Mouse (Mus musculus): ENCODE results near the gene Sgo2a.

DNA sequence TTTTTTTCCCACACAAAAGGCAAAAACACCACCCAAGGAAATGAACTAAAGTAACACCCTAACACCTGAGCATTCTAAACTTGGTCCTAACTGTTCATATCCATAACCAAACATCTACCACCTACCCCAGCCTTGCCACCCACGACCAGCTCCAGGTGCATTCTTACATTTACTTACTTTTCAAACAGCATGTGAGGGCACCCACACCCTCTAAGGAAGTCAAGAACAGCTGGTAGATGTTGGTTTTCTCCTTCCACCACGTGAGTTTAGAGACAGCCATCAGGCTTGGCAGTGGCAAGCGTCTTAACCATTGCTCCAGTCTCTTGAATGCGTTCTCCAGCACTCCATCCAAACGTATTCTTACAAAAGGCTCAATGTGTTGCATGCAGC lies 41.4 kb upstream of the Sgo2a start:
- no peak for TF ChIP-seq CTCF (IDR thresholded peaks at IDR 0.05; ENCODE audit: borderline replicate concordance, insufficient read depth, low read depth, low read length)
- TF ChIP-seq POLR2A (IDR thresholded peaks at IDR 0.05; ENCODE audit: borderline replicate concordance, insufficient read depth, low read length): no peak

All from cerebellum, adult 2 months (tissue).